Mouse (Mus musculus) small intestine, adult 2 months (tissue): ENCODE results near the gene Armc9.

ENCODE experiments used
- CTCF ChIP-seq: fragments of 200-500 bp; IDR thresholded peaks from 2 replicates; pipeline ENCODE4 v1.5.1; 2012; ENCODE audit warnings: low read depth, mild to moderate bottlenecking, control low read depth, inconsistent platforms, low read length, moderate library complexity, mixed read lengths; ENCODE audit not compliant: insufficient replicate concordance, insufficient read length; ENCODE audit errors: extremely low read depth
- POLR2A ChIP-seq: fragments of 200-500 bp; IDR thresholded peaks from 2 replicates; pipeline ENCODE4 v1.6.1; 2012; ENCODE audit warnings: low read depth, mild to moderate bottlenecking, control low read depth, inconsistent platforms, low read length, moderate library complexity

GRCm38 (mm10) chr1:86307177-86307762 lies 152.7 kb downstream of the Armc9 start:
- TF ChIP-seq CTCF: no peak
- no peak for TF ChIP-seq POLR2A
